Mouse (Mus musculus): ENCODE measurements at regions not wholly inside any gene's neighbourhood (a gene's known extent, or its start where the extent isn't known, plus 50 kb on each side); places are given as distances from the start of the nearest gene placed in this dataset.
A peak's percentile ranks its signal among the peaks of the same experiment; 100 is the strongest.

DNA sequence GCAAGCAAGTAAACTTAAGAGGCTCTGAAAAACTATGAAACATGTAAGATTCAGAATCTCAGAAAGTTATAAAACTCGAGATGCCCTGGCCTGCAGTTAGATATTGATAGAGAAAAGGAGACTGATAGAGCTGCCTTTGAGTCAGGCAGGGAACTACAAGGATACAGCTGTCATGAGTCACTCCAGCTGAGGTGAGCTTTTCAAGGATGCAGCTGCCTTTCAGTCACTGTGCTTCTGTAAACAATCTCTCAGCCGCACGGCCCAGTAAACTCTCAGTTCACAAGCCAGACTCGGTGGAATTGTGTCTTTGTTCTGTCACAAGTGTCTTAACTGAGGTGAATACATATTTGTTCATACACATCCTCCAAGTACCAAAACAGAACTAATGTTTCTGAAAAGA lies 334.9 kb upstream of the Rsrc1 start:
- Histone ChIP-seq H3K9ac (replicated peaks) (no peak overlapping the region), H3K4me2 (replicated peaks) (no peak overlapping the region), H3K36me3 (no peaks in the 10 kb centered on the region), H3K4me3 (no peak overlapping the region), H3K27ac (replicated peaks) (no peak overlapping the region), H3K4me1 (no peaks in the 10 kb centered on the region), H3K27me3 (no peaks in the 10 kb centered on the region), H3K9me3 (no peaks in the 10 kb centered on the region)
- no peak for ATAC-seq (ENCODE audit: low FRiP score, low read depth)
- WGBS, result 49% methylated on average over 4 of the region's 4 CpGs

DNA sequence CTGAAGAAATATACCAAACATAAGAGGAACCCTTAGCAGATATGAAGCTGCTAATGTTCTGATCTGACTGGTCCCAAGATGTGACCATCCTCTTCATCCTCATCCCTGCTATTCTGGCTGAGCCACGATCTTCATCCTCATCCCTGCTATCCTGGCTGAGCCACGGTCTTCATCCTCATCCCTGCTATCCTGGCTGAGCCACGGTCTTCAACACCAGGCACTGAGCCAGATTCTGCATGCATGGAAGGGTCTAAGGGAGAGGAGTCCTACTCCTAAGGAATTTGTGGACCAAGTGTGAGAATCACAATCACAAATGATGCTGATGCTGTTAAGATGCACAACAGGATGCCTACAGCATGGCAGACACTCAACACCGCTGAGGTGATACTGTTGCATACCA lies 331.9 kb upstream of the Rsrc1 start:
- Histone ChIP-seq H3K4me1 (no peaks in the 10 kb centered on the region), H3K9me3 (0 out of 2 replicates have a peak, but pooled peaks cover under 1% of the 10 kb centered on the region), H3K36me3 (no peaks in the 10 kb centered on the region), H3K4me2 (replicated peaks) (no peak overlapping the region), H3K27me3 (no peaks in the 10 kb centered on the region), H3K4me3 (no peak overlapping the region), H3K9ac (replicated peaks) (no peak overlapping the region), H3K27ac (replicated peaks) (no peak overlapping the region)
- no peak for ATAC-seq (ENCODE audit: low FRiP score, low read depth)
- 94% methylated on average over 4 of the region's 4 CpGs for WGBS

GRCm38 (mm10) chr3:66650076-66650748 lies 331.0 kb upstream of the Rsrc1 start:
- Histone ChIP-seq H3K4me1 (no peaks in the 10 kb centered on the region), H3K27me3 (no peaks in the 10 kb centered on the region), H3K9ac (replicated peaks) (no peak overlapping the region), H3K4me3 (no peak overlapping the region), H3K27ac (replicated peaks) (no peak overlapping the region), H3K9me3 (0 out of 2 replicates have a peak, but pooled peaks cover 2% of the 10 kb centered on the region), H3K36me3 (no peaks in the 10 kb centered on the region), H3K4me2 (replicated peaks) (no peak overlapping the region)
- no peak for ATAC-seq (ENCODE audit: low FRiP score, low read depth)
- 91% methylated on average over 15 of the region's 15 CpGs for WGBS

DNA sequence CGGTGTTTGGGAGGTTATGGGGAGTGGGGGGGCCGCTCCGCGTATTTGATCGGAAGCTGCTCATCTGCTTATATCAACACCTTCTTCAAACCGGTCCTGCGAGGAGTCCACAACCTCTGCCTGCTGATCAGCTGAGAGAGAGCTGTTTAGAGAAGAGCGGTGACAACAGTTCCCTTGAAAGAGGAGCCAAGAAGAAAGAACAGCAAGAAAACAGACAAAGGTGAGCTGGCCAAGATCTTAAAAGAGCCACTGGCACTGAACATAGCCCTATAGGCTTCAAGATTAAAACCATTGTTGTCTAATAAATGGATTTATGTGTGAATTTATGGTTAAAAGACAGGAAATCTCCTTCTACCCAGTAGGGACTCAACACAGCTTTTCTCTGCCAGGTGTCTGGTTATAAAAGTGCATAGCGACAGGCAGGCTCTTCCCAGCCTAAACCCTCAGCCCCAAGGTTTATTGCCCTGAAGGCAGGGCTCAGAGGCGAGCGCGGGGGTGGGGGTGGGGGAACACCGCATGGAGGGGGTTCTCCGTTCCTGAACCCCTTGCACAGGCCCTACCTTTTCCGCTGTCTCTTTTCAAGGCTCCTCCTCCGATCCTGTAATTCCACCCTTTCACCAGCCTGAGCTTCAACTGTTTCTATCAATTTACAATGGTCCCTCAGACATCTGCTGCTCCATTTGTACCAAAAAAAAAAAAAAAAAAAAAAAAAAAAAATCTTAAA lies 330.3 kb upstream of the Rsrc1 start:
- no peak overlapping the region for H3K4me2 ChIP-seq (replicated peaks)
- H3K4me3 ChIP-seq, result no peak overlapping the region
- H3K36me3 ChIP-seq, result no peaks in the 10 kb centered on the region
- no peaks in the 10 kb centered on the region for H3K27me3 ChIP-seq
- 0 out of 2 replicates have a peak, but pooled peaks cover 2% of the 10 kb centered on the region for H3K9me3 ChIP-seq
- peak; percentile 52; the same call in 1 of the 2 replicates for ATAC-seq (ENCODE audit: low FRiP score, low read depth)
- no peak overlapping the region for H3K9ac ChIP-seq (replicated peaks)
- H3K4me1 ChIP-seq, result no peaks in the 10 kb centered on the region
- 65% methylated on average over 16 of the region's 16 CpGs for WGBS
- H3K27ac ChIP-seq (replicated peaks), result no peak overlapping the region

- H3K4me1 ChIP-seq, result no peaks in the 10 kb centered on the region
- H3K27ac ChIP-seq (replicated peaks), result no peak overlapping the region
- H3K9me3 ChIP-seq, result 0 out of 2 replicates have a peak, but pooled peaks cover 2% of the 10 kb centered on the region
- H3K4me2 ChIP-seq (replicated peaks), result no peak overlapping the region
- no peak overlapping the region for H3K9ac ChIP-seq (replicated peaks)
- 89% methylated on average over 7 of the region's 7 CpGs for WGBS
- H3K27me3 ChIP-seq, result no peaks in the 10 kb centered on the region
- no peak for ATAC-seq (ENCODE audit: low FRiP score, low read depth)
- no peak overlapping the region for H3K4me3 ChIP-seq
- no peaks in the 10 kb centered on the region for H3K36me3 ChIP-seq
Observed at GRCm38 (mm10) chr3:66652139-66652846, 328.9 kb upstream of the Rsrc1 start.

- Histone ChIP-seq H3K4me3 (no peak overlapping the region), H3K27ac (replicated peaks) (no peak overlapping the region), H3K27me3 (no peaks in the 10 kb centered on the region), H3K4me2 (replicated peaks) (no peak overlapping the region), H3K36me3 (no peaks in the 10 kb centered on the region), H3K4me1 (no peaks in the 10 kb centered on the region), H3K9ac (replicated peaks) (no peak overlapping the region), H3K9me3 (0 out of 2 replicates have a peak, but pooled peaks cover 2% of the 10 kb centered on the region)
- WGBS, result 84% methylated on average over 2 of the region's 2 CpGs
- ATAC-seq (ENCODE audit: low FRiP score, low read depth), result no peak
Observed at GRCm38 (mm10) chr3:66653961-66654360, 327.2 kb upstream of the Rsrc1 start.

DNA sequence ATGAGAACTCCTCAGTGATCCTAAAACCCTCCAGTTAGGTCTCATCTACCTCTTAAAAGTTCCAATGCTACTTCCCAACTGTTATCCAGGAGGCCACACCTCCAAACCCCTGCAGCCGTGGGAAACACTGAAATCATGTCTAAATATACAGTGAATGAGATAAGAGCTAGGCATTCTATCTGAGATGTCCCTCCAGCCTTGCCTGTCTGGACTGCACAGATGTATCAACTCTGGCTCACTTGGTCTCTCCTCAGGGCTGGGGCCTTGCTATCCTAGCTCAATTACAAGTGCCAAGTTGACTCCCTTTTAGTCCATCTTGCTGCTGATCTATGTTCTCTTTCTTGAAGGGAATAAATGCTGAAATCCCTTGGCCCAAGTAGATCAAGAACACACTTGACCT lies 326.3 kb upstream of the Rsrc1 start:
- 72% methylated on average over 1 of the region's 1 CpGs for WGBS
- Histone ChIP-seq H3K27me3 (no peaks in the 10 kb centered on the region), H3K4me2 (replicated peaks) (no peak overlapping the region), H3K36me3 (no peaks in the 10 kb centered on the region), H3K9ac (replicated peaks) (no peak overlapping the region), H3K4me3 (no peak overlapping the region), H3K4me1 (no peaks in the 10 kb centered on the region), H3K9me3 (0 out of 2 replicates have a peak, but pooled peaks cover 2% of the 10 kb centered on the region), H3K27ac (replicated peaks) (no peak overlapping the region)
- no peak for ATAC-seq (ENCODE audit: low FRiP score, low read depth)

DNA sequence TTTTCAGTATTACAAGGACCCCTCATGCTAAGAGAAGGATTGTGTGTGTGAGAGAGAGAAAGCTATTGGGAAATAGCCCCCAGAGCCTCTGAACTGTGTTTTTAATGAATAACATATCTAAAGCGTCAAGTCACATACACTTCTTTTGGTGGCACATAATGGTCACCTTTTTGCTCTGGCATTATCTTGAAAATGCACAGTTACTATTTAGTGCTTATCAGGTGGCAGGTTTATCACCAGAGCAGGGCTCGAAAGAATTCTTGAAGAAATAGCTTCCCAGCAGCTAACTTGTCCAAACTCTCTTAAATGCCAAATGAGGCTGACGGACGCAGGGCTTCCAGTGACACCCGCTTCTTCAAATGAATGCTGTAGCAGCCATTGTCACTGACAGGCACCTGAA lies 324.7 kb upstream of the Rsrc1 start:
- 94% methylated on average over 5 of the region's 5 CpGs for WGBS
- no peak overlapping the region for H3K9ac ChIP-seq (replicated peaks)
- 0 out of 2 replicates have a peak, but pooled peaks cover 2% of the 10 kb centered on the region for H3K9me3 ChIP-seq
- no peaks in the 10 kb centered on the region for H3K27me3 ChIP-seq
- no peaks in the 10 kb centered on the region for H3K4me1 ChIP-seq
- H3K4me2 ChIP-seq (replicated peaks), result no peak overlapping the region
- no peaks in the 10 kb centered on the region for H3K36me3 ChIP-seq
- no peak for ATAC-seq (ENCODE audit: low FRiP score, low read depth)
- H3K27ac ChIP-seq (replicated peaks), result no peak overlapping the region
- H3K4me3 ChIP-seq, result no peak overlapping the region

GRCm38 (mm10) chr3:66660555-66660954 lies 320.6 kb upstream of the Rsrc1 start:
- H3K9me3 ChIP-seq, result no peaks in the 10 kb centered on the region
- WGBS, result 74% methylated on average over 5 of the region's 5 CpGs
- no peak overlapping the region for H3K27ac ChIP-seq (replicated peaks)
- no peak overlapping the region for H3K4me3 ChIP-seq
- H3K9ac ChIP-seq (replicated peaks), result no peak overlapping the region
- H3K27me3 ChIP-seq, result no peaks in the 10 kb centered on the region
- no peaks in the 10 kb centered on the region for H3K36me3 ChIP-seq
- no peaks in the 10 kb centered on the region for H3K4me1 ChIP-seq
- H3K4me2 ChIP-seq (replicated peaks), result no peak overlapping the region
- ATAC-seq (ENCODE audit: low FRiP score, low read depth), result no peak

GRCm38 (mm10) chr3:66661826-66662618 lies 319.2 kb upstream of the Rsrc1 start:
- Histone ChIP-seq H3K27me3 (no peaks in the 10 kb centered on the region), H3K4me2 (replicated peaks) (no peak overlapping the region), H3K4me1 (no peaks in the 10 kb centered on the region), H3K9ac (replicated peaks) (no peak overlapping the region), H3K27ac (replicated peaks) (no peak overlapping the region), H3K9me3 (no peaks in the 10 kb centered on the region), H3K36me3 (no peaks in the 10 kb centered on the region), H3K4me3 (no peak overlapping the region)
- WGBS, result 61% methylated on average over 8 of the region's 8 CpGs
- peak; percentile 47; the same call in 1 of the 2 replicates for ATAC-seq (ENCODE audit: low FRiP score, low read depth)

DNA sequence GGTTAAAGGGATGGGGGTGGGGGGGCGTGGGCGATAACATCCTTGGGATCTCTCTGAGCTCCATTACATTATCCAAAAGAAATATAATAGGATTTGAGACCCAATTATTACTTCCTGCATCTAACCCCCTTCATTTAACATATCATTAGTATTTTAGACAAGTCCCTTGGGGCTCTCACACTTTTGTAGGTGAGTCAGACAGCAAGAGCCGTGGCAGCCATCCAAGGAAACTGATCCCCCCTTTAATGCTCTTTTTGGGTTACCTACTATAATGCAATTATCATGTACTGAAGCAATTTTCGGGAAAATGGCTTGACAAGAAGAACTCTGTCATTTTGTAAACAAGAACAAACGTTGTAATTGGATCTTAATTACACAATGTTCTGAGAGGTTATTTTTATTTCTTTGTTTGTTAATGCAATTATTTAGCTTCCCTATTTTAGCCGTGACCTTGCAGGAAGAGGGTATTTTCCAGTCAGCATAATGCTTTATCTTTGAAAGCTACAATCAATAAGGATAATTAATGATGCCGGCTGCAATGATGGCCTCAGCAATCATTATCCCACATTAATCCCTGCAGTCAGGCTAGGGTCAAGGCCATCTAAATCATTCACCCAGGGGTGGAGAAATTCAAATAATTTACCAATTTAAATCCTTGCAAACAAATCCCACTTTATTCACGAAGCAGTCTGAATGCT lies 297.5 kb upstream of the Rsrc1 start:
- WGBS, result 55% methylated on average over 8 of the region's 8 CpGs
- no peak overlapping the region for H3K27ac ChIP-seq (replicated peaks)
- H3K4me1 ChIP-seq, result peaks cover 6% of the 10 kb centered on the region; the same call in 1 of the 2 replicates
- no peak for ATAC-seq (ENCODE audit: low FRiP score, low read depth)
- H3K27me3 ChIP-seq, result no peaks in the 10 kb centered on the region
- no peaks in the 10 kb centered on the region for H3K36me3 ChIP-seq
- H3K4me2 ChIP-seq (replicated peaks), result no peak overlapping the region
- H3K9me3 ChIP-seq, result no peaks in the 10 kb centered on the region
- H3K4me3 ChIP-seq, result no peak overlapping the region
- no peak overlapping the region for H3K9ac ChIP-seq (replicated peaks)
